Mouse (Mus musculus) lung, postnatal 0 days (tissue): ENCODE measurements around the gene Vps26a. TPM values are rescaled to one million over a fixed set of nuclear protein-coding genes. Genes with fewer than 3 reads are reported as not detected.

Experiments
- ATAC-seq: fragments of 200-750 bp; cut with Nextera tagmentation; 2 replicates; pipeline ENCODE4 v1.8.0; 2017; ENCODE audit warnings: moderate library complexity
- DNase-seq: peaks from one replicate; pipeline ENCODE4 v3.0.0-alpha.2; 2016; ENCODE audit warnings: low spot score
- H3K27ac ChIP-seq: fragments of 300-500 bp; sonication (generic); 2 replicates; pipeline ENCODE4 v1.5.1; 2014; ENCODE audit warnings: antibody characterized with exemption, mild to moderate bottlenecking, low read length, mixed read lengths
- H3K27me3 ChIP-seq: fragments of 300-500 bp; sonication (generic); replicated peaks from 2 replicates; pipeline ENCODE4 v1.6.1; 2014; ENCODE audit warnings: low read length, mixed read lengths; ENCODE audit not compliant: insufficient read depth
- H3K36me3 ChIP-seq: fragments of 300-500 bp; sonication (generic); 2 replicates; pipeline ENCODE4 v1.6.1; 2014; ENCODE audit warnings: low read length, mixed read lengths; ENCODE audit not compliant: insufficient read depth
- H3K4me1 ChIP-seq: fragments of 300-500 bp; sonication (generic); 2 replicates; pipeline ENCODE4 v1.6.1; 2014; ENCODE audit warnings: antibody characterized with exemption, low read depth, low read length, mixed read lengths; ENCODE audit not compliant: insufficient read depth
- H3K4me2 ChIP-seq: fragments of 300-500 bp; sonication (generic); replicated peaks from 2 replicates; pipeline ENCODE4 v1.6.1; 2014; ENCODE audit warnings: low read depth, mild to moderate bottlenecking, low read length, moderate library complexity, mixed read lengths
- H3K4me3 ChIP-seq: fragments of 300-500 bp; sonication (generic); 2 replicates; pipeline ENCODE4 v1.5.1; 2014; ENCODE audit warnings: low read depth, low read length
- H3K9ac ChIP-seq: fragments of 300-500 bp; sonication (generic); replicated peaks from 2 replicates; pipeline ENCODE4 v1.6.1; 2014; ENCODE audit warnings: low read depth, mild to moderate bottlenecking
- H3K9me3 ChIP-seq: fragments of 300-500 bp; sonication (generic); 2 replicates; pipeline ENCODE4 v1.6.1; 2016; ENCODE audit warnings: low read length, mixed read lengths
- CTCF ChIP-seq: IDR thresholded peaks from 2 replicates; pipeline ENCODE4 v1.5.1; 2016; ENCODE audit warnings: antibody characterized with exemption, mild to moderate bottlenecking
- EP300 ChIP-seq: IDR thresholded peaks from 2 replicates; pipeline ENCODE4 v1.6.1; 2016; ENCODE audit warnings: antibody characterized with exemption, mild to moderate bottlenecking, control low read depth
- WGBS: fragments of 180-500 bp; shearing (Covaris S2); extraction: QIAGEN DNeasy Blood & Tissue Kit; methylation state at CpG from one replicate; pipeline ENCODE4 v1.1.7; 2014; 5-methylcytosine and 5-hydroxymethylcytosine counted together
- polyA plus RNA-seq: library from polyadenylated mRNA; unstranded; fragments of >200 nt; fragmentation: Nextera tagmentation; extraction: Ambion mirVana; gene quantifications from 2 replicates; pipeline ENCODE4 v1.2.1, GENCODE M21; 2015

The Vps26a gene
- polyA plus RNA-seq, 1 experiment from 2014 or later = 62.7 TPM

DNA sequence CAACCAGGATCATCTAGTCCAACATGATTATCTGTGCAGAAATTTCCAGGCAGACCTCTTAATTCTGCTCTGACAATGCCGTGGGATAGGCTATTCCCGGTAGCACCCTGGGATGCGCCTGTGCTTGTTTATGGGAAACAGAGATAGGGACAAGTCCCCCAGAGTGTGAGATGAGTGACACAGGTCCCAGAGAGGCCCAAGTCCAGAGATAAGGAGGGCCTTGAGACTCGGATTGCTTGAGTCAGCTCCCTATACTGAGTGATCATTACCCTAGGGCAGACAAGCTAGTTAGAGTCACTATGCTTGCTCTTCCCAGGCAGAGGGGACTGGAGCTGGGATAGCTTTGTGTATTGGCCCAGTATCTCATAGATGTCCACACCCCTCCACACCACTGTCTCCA is 35.2 kb upstream of the Vps26a start:
- Histone ChIP-seq H3K36me3 (no peaks in the 10 kb centered on the region), H3K9me3 (no peaks in the 10 kb centered on the region), H3K4me1 (no peaks in the 10 kb centered on the region), H3K4me2 (no peak overlapping the region), H3K9ac (no peak overlapping the region), H3K27ac (no peak overlapping the region), H3K27me3 (no peaks in the 10 kb centered on the region), H3K4me3 (no peak overlapping the region)
- TF ChIP-seq CTCF (no peak), EP300 (no peak)
- DNase-seq (no peak), ATAC-seq (no peak)
- 29% methylated on average over 4 of the region's 4 CpGs for WGBS

DNA sequence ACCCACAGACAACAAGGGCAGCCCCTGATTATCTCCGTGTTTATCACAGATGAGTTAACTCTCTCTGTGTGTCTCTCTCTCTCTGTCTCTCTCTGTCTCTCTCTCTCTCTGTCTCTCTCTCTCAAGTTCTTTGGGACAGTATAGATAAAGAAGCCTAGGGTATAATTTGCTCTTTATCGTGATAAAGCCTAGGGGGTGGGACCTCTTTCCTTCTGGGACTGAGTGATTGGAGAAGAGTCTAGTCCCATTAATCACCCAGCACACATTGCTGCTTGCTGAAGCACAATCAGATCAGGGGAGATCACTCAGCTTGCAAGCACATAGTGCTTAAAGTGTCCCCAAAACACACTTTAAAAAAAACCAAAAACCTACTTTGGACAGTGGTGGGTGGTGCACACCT is 34.3 kb upstream of the Vps26a start:
- ATAC-seq (no peak), DNase-seq (no peak)
- no peak overlapping the region for H3K27ac ChIP-seq
- no peak overlapping the region for H3K4me3 ChIP-seq
- H3K4me2 ChIP-seq = no peak overlapping the region
- TF ChIP-seq EP300 (no peak), CTCF (no peak)
- H3K36me3 ChIP-seq = no peaks in the 10 kb centered on the region
- no peaks in the 10 kb centered on the region for H3K9me3 ChIP-seq
- H3K9ac ChIP-seq = no peak overlapping the region
- no peaks in the 10 kb centered on the region for H3K4me1 ChIP-seq
- no peaks in the 10 kb centered on the region for H3K27me3 ChIP-seq
- 55% methylated on average over 2 of the region's 2 CpGs for WGBS

GRCm38 (mm10) chr10:62517511-62517910 is 30.9 kb upstream of the Vps26a start:
- Histone ChIP-seq H3K9ac (no peak overlapping the region), H3K9me3 (no peaks in the 10 kb centered on the region), H3K4me1 (no peaks in the 10 kb centered on the region), H3K4me2 (no peak overlapping the region), H3K27ac (no peak overlapping the region), H3K27me3 (no peaks in the 10 kb centered on the region), H3K36me3 (no peaks in the 10 kb centered on the region), H3K4me3 (no peak overlapping the region)
- ATAC-seq (no peak), DNase-seq (no peak)
- 68% methylated on average over 6 of the region's 6 CpGs for WGBS
- TF ChIP-seq EP300 (0 out of 2 replicates have a peak, but pooled peaks have one; percentile 17), CTCF (no peak)

DNA sequence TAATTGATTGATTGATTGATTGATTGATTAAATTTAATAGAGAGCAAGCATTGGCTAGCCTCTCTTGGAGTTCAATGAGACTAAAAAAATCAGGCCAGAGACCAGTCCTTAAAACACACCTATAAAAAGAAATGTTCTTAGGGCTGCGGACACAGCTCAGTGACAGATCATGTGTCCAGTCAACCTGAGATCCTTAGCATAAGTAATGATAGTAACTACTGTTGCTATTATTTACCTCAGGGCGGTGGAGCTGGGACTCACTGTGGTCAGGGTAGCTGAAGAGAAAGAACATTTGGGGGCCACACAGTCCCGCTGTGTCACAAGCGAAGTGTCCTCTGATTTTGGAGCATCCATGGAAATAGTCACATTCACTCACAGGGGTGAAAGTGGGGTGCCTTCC is 26.2 kb upstream of the Vps26a start:
- H3K27ac ChIP-seq = no peak overlapping the region
- H3K4me2 ChIP-seq = no peak overlapping the region
- no peaks in the 10 kb centered on the region for H3K9me3 ChIP-seq
- no peaks in the 10 kb centered on the region for H3K27me3 ChIP-seq
- no peaks in the 10 kb centered on the region for H3K4me1 ChIP-seq
- ATAC-seq (no peak), DNase-seq (no peak)
- no peak for TF ChIP-seq CTCF
- TF ChIP-seq EP300 = no peak
- no peak overlapping the region for H3K4me3 ChIP-seq
- no peaks in the 10 kb centered on the region for H3K36me3 ChIP-seq
- WGBS = 94% methylated on average over 4 of the region's 4 CpGs
- no peak overlapping the region for H3K9ac ChIP-seq

DNA sequence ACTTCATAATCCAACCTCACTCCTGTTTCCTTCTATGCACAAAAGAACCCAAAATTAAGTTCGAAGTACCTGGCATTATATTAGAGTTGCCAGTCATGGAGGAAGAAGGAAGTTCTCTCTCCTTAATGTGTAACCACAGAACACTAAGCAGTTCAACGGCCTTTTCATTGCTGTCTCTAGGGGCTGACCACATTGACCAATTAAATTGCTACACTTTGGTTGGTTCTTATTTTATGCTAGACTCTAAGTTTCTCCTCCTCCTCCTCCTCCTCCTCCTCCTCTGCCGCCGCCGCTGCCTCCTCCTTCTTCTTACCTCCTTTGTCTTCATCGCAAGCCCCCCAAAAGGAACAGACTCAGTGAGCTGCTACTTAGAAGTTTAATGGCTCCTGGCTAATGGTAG is 24.9 kb upstream of the Vps26a start:
- H3K27me3 ChIP-seq = no peaks in the 10 kb centered on the region
- H3K4me3 ChIP-seq = no peak overlapping the region
- H3K4me1 ChIP-seq = no peaks in the 10 kb centered on the region
- WGBS = 77% methylated on average over 6 of the region's 6 CpGs
- H3K4me2 ChIP-seq = no peak overlapping the region
- H3K36me3 ChIP-seq = no peaks in the 10 kb centered on the region
- TF ChIP-seq CTCF (no peak), EP300 (no peak)
- ATAC-seq (no peak), DNase-seq (no peak)
- H3K27ac ChIP-seq = no peak overlapping the region
- H3K9ac ChIP-seq = no peak overlapping the region
- H3K9me3 ChIP-seq = no peaks in the 10 kb centered on the region

DNA sequence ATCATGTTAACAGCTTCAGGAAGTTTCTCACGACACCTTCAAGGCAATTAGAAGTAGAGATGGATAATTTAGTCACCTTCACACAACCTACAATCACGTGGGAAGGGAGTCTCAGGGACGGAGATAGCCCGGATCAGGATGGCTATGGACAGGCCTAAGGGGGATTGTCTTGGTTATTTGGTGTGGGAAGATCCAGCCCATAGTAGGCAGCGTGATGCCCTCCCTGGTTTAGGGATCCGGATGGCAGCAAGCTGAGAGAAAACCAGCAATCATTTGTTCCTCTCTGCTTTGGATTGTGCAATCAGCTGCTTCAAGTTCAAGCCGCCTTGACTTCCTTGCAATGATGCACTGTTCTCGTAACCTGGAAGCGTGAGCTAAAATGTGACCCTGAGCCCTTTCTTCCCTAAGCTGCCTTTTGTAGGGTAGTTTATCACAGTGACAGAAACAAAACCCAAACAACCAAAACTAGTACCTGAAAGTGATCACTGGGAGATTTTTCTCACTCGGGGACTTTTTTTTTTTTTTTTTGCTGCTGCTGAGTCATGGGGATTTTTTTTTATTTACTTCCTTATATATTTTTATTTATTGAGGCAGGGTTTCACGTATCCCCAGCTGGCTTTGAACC is 22.5 kb upstream of the Vps26a start:
- peak; percentile 50 for DNase-seq

More for the DNA sequence above, 22.5 kb upstream of the Vps26a start:
- peak overlapping the region; percentile 54; the same call in 1 of the 2 replicates for H3K4me2 ChIP-seq
- WGBS = 51% methylated on average over 11 of the region's 11 CpGs
- H3K4me1 ChIP-seq = no peaks in the 10 kb centered on the region
- no peak for ATAC-seq
- TF ChIP-seq EP300 = no peak
- no peak for TF ChIP-seq CTCF
- no peaks in the 10 kb centered on the region for H3K27me3 ChIP-seq
- H3K9me3 ChIP-seq = no peaks in the 10 kb centered on the region
- no peak overlapping the region for H3K4me3 ChIP-seq
- no peaks in the 10 kb centered on the region for H3K36me3 ChIP-seq
- H3K9ac ChIP-seq = no peak overlapping the region
- peak overlapping the region; percentile 85 for H3K27ac ChIP-seq
